Mouse (Mus musculus) spleen, adult 2 months (tissue): Measurements from ENCODE around the gene Mcl1.

ENCODE experiments used
- CTCF ChIP-seq: fragments of 200-500 bp; IDR thresholded peaks from 2 replicates; pipeline ENCODE4 v1.5.1; 2011; ENCODE audit warnings: mild to moderate bottlenecking, inconsistent platforms; ENCODE audit not compliant: insufficient read depth, insufficient read length, insufficient replicate concordance; ENCODE audit errors: extremely low read depth
- POLR2A ChIP-seq: fragments of 200-500 bp; IDR thresholded peaks from 2 replicates; pipeline ENCODE4 v1.6.1; 2011; ENCODE audit warnings: low read depth, low read length, inconsistent platforms

DNA sequence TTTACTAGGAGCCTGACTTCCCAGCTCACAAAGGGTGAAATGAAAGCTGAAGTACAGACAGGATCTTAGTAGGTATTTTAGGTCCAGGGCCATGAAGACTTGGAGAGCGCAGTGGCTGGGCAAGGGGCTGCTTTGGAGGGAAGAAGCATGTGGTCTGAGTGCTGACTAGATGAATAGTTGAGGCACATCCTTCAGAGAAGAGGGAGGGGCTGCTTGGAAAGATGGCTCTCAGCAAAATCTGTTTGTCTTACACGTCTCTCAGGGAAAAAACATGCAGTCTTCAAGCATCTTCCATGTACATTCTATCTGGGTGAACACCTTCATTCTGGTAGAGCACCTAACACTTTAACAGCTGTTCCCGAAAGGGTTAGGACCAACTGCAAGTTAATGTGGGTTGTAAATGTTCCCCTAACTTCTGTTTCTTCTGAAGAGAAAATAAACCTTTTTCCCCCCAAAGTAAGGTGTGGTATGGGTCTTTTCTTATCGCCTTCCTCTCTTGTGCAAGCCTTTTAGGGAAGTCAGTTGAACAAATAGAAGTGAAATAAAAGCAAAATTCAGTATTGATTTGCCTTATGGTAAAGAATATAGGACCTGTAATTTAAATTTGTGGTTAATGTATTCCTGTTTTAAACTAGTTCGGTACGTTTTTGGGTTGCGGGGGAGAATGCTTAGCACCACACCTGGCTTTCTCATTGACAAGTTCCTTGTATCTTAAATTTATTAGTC lies 4.3 kb downstream of the Mcl1 start:
- no peak for TF ChIP-seq CTCF
- no peak for TF ChIP-seq POLR2A
